Mouse (Mus musculus) forebrain, embryonic 12.5 days (tissue): ENCODE results near the gene B3galnt1. TPM values are rescaled to one million over a fixed set of nuclear protein-coding genes. Genes with fewer than 3 reads are reported as not detected.

Source experiments
- ATAC-seq: fragments of 200-750 bp; cut with Nextera tagmentation; 2 replicates; pipeline ENCODE4 v1.8.0; 2017; ENCODE audit warnings: moderate TSS enrichment; ENCODE audit not compliant: low FRiP score
- H3K27ac ChIP-seq: fragments of 300-500 bp; sonication (generic); 2 replicates; pipeline ENCODE4 v1.5.1; 2016; ENCODE audit warnings: mild to moderate bottlenecking
- H3K27me3 ChIP-seq: fragments of 300-500 bp; sonication (generic); 2 replicates; pipeline ENCODE4 v1.6.1; 2016; ENCODE audit warnings: mild to moderate bottlenecking
- H3K36me3 ChIP-seq: fragments of 300-500 bp; sonication (generic); replicated peaks from 2 replicates; pipeline ENCODE4 v1.6.1; 2016; ENCODE audit warnings: mild to moderate bottlenecking
- H3K4me1 ChIP-seq: fragments of 300-500 bp; sonication (generic); 2 replicates; pipeline ENCODE4 v1.6.1; 2016
- H3K4me2 ChIP-seq: fragments of 300-500 bp; sonication (generic); 2 replicates; pipeline ENCODE4 v1.6.1; 2016; ENCODE audit warnings: mild to moderate bottlenecking, moderate library complexity
- H3K4me3 ChIP-seq: fragments of 300-500 bp; sonication (generic); replicated peaks from 2 replicates; pipeline ENCODE4 v1.5.1; 2016; ENCODE audit warnings: mild to moderate bottlenecking
- H3K9ac ChIP-seq: fragments of 300-500 bp; sonication (generic); 2 replicates; pipeline ENCODE4 v1.6.1; 2016; ENCODE audit warnings: mild to moderate bottlenecking
- H3K9me3 ChIP-seq: fragments of 300-500 bp; sonication (generic); 2 replicates; pipeline ENCODE4 v1.6.1; 2016
- WGBS: fragments of 180-500 bp; shearing (Covaris S2); methylation state at CpG from one replicate; pipeline ENCODE4 v1.1.7; 2016; 5-methylcytosine and 5-hydroxymethylcytosine counted together
- polyA plus RNA-seq: library from polyadenylated mRNA; unstranded; fragments of >200 nt; fragmentation: Nextera tagmentation; extraction: Ambion mirVana; gene quantifications from 2 replicates; pipeline ENCODE4 v1.2.1, GENCODE M21; 2016

B3galnt1 gene
- polyA plus RNA-seq, 1 experiment from 2014 or later, result 43.8 TPM

DNA sequence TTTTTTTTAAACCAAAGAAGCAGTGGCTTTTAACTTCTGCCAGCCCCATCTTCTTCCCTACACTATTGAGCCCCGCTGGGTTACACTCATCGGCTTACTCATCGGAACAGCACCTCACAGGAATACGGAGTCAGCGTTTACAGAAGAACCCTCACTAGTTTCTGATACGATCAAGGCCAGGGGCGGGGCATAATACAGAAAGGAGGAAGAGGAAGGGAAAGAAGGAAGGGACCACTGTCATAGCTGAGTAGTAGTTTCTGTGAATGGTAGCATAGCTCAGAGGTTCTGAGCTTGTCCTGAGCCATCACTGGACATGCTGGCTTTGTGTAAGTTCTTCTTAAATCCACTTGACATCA, 38.8 kb downstream of the B3galnt1 start:
- WGBS, result 91% methylated on average over 7 of the region's 7 CpGs
- Histone ChIP-seq H3K9ac (no peak overlapping the region), H3K4me3 (no peak overlapping the region), H3K4me2 (no peak overlapping the region), H3K27ac (no peak overlapping the region), H3K4me1 (peaks cover 7% of the 10 kb centered on the region), H3K9me3 (no peaks in the 10 kb centered on the region), H3K27me3 (no peaks in the 10 kb centered on the region), H3K36me3 (no peaks in the 10 kb centered on the region)
- no peak for ATAC-seq

DNA sequence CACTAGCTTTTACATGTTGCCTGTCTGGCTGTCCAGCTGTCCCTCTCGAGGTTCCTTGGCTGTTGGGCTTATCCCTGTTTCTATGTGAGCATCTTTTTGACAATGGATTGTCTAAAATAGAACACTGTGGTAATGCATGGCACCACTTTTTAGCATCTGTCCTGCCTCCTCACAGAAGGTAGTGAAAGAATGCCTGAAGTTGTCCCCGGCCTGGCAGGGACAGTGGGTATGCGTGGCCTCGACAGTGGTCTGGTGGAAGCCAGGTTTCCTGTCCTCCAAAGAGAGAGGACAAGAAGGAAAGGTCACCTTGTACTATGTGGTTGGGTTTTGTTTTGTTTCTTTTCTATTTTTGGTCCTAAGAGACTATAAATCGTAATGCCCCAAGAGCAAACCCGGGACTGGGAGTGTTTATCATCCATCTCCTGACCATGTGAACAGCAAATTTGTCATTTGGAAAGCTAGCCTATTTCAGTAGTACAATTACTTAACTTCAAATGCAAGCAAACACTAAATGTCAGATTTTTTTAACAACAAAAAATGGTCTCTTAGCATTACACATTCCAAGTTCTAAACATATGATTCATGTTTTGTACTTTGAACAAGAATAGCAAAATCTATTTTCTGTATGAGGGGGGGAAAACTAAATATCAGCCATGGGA, 39.3 kb downstream of the B3galnt1 start:
- no peak overlapping the region for H3K9ac ChIP-seq
- WGBS, result 93% methylated on average over 6 of the region's 6 CpGs
- H3K4me3 ChIP-seq, result no peak overlapping the region
- no peaks in the 10 kb centered on the region for H3K9me3 ChIP-seq
- H3K27me3 ChIP-seq, result no peaks in the 10 kb centered on the region
- no peak overlapping the region for H3K4me2 ChIP-seq
- H3K36me3 ChIP-seq, result no peaks in the 10 kb centered on the region
- no peak overlapping the region for H3K27ac ChIP-seq
- ATAC-seq, result no peak
- H3K4me1 ChIP-seq, result peaks cover 7% of the 10 kb centered on the region

DNA sequence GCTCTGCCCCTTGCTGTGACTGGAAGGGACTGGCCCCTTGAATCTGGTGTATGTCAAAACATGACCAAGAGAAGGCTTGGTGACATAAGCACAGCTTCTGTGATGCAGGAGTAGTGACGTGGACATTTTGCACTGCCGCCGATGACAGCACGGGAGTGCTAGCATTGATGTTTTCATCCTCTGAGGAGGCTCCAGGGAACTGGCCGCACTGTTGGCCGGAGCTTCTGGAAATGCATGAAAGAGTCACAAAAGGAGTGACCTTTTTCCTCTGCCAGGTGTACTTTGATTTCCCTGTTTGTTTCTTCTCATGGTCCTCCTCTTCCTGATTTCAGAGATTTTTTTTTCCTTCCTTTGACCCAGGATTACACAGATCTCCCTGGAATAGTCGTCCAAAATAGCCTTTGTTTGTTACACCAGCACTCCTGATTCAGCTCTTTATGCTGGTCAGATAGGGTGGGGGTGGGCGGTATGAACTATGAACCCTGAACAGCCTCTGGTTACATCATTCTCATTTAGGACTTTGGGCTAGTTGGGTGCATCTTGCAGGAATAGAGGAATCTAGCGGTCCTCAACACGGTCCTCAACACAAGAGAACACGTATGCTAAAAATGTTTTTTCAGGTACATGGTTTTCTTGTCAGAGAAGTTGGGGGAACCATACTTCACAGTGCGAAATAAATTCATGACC, 42.5 kb downstream of the B3galnt1 start:
- 82% methylated on average over 12 of the region's 12 CpGs for WGBS
- no peak overlapping the region for H3K4me2 ChIP-seq
- no peaks in the 10 kb centered on the region for H3K9me3 ChIP-seq
- no peak overlapping the region for H3K27ac ChIP-seq
- H3K4me3 ChIP-seq, result no peak overlapping the region
- H3K36me3 ChIP-seq, result 0 out of 2 replicates have a peak, but pooled peaks cover 3% of the 10 kb centered on the region
- no peaks in the 10 kb centered on the region for H3K27me3 ChIP-seq
- H3K4me1 ChIP-seq, result peaks cover 5% of the 10 kb centered on the region; the same call in 1 of the 2 replicates
- no peak for ATAC-seq
- no peak overlapping the region for H3K9ac ChIP-seq

DNA sequence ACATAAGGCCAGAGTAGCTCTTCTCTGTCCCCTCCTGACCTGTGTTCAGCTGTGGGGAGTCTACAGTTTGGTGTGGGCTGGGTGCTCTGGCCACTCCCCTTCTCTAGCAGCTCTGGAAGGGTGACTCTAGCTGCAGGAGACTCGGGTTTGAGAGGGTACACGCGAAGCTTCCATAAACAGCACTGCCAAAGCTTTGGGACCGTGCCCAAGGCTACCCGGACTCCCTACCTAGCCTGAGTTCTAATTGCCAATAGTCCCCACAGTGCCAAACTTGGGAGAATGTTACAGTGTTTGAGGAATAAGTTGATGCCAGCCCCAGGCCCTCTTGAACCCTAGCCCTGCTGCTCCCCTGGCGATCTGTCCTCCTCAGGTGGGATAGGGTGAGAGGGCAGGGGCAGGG, 43.2 kb downstream of the B3galnt1 start:
- ATAC-seq, result no peak
- H3K9ac ChIP-seq, result no peak overlapping the region
- 0 out of 2 replicates have a peak, but pooled peaks cover 3% of the 10 kb centered on the region for H3K36me3 ChIP-seq
- H3K4me2 ChIP-seq, result no peak overlapping the region
- no peaks in the 10 kb centered on the region for H3K27me3 ChIP-seq
- H3K4me1 ChIP-seq, result peaks cover 5% of the 10 kb centered on the region; the same call in 1 of the 2 replicates
- H3K9me3 ChIP-seq, result no peaks in the 10 kb centered on the region
- WGBS, result 91% methylated on average over 6 of the region's 6 CpGs
- H3K27ac ChIP-seq, result no peak overlapping the region
- no peak overlapping the region for H3K4me3 ChIP-seq

DNA sequence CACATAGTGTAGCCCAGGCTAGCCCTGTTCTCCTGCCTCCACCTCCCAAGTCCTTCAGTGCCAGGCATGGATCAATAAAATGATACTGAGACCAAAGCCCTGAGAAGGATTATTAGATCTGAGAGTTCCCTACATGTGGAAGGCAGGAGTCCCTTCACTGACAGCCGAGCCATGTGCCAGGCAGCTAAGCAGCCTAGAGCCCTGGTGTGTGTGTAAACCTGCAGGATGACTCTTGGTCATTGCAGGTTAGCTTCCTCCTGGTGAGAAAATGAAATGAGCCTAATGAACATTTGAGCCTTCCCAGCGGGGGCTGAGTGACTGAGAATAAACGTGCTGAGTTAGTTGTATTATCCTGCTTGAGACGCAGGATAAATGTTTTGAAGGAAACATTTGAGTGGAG, 49.2 kb downstream of the B3galnt1 start:
- Histone ChIP-seq H3K27me3 (no peaks in the 10 kb centered on the region), H3K4me2 (no peak overlapping the region), H3K27ac (no peak overlapping the region), H3K4me3 (no peak overlapping the region), H3K9ac (no peak overlapping the region), H3K9me3 (no peaks in the 10 kb centered on the region), H3K4me1 (peaks cover 6% of the 10 kb centered on the region), H3K36me3 (peaks cover 7% of the 10 kb centered on the region; the same call in 1 of the 2 replicates)
- ATAC-seq, result no peak
- WGBS, result 75% methylated on average over 4 of the region's 4 CpGs

DNA sequence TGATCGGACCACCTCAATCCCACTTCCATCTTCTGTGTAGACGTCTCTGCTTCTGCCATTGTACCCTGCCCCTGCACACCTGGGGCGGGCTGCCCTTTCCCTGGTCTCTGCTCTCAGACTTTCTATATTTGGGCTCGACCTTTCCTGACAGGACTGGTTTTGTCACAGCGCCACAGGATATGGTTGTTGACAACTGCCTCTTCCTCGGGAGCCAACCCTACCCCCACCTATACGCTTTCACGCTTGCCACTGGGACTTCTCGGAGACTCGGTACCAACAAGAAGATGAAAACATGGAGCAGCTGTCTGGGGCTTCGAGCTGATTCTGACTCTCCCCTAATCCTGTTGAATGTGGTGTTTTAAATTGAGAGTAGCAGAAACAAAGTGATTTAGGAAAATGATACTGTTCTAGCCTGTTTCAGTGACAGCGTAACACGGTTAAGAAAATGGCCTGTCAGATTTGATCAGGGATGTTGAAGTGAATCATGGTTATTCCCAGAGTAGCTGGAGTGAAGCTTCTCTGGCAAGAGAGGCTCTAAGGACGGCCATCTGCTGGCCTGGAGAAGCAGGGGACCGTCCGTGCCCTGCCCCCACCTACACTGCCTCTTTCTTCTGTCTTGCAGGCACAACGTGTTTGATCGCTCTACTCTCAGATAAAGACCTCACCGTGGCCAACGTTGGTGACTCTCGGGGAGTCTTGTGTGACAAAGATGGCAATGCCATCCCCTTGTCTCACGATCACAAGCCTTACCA, 49.9 kb downstream of the B3galnt1 start:
- peaks cover 6% of the 10 kb centered on the region for H3K4me1 ChIP-seq
- H3K4me3 ChIP-seq, result no peak overlapping the region
- 90% methylated on average over 22 of the region's 22 CpGs for WGBS
- H3K27ac ChIP-seq, result no peak overlapping the region
- no peaks in the 10 kb centered on the region for H3K9me3 ChIP-seq
- H3K4me2 ChIP-seq, result no peak overlapping the region
- no peak for ATAC-seq
- H3K27me3 ChIP-seq, result no peaks in the 10 kb centered on the region
- H3K36me3 ChIP-seq, result peaks cover 7% of the 10 kb centered on the region; the same call in 1 of the 2 replicates
- no peak overlapping the region for H3K9ac ChIP-seq

DNA sequence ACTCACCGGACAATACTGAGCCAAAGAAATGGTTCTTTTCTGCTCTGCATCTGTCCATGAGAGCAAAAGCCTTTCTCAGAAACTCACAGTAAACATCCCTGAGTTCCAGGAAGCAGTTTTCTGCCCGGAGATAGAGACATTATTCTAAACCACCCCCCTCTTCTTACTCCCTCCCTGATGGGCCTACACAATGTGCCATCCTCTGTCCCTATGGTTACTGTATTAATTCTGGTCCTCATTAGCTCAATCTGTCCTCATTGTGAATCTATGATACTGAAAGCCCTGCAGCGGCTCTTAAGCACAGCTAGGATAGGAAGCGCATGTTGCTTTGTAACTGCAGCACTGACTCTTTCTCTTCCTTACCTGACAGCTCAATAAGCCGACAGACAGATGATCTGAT, 53.7 kb downstream of the B3galnt1 start:
- Histone ChIP-seq H3K4me3 (no peak overlapping the region), H3K9ac (no peak overlapping the region), H3K9me3 (no peaks in the 10 kb centered on the region), H3K4me1 (peaks cover 14% of the 10 kb centered on the region), H3K27me3 (no peaks in the 10 kb centered on the region), H3K27ac (no peak overlapping the region), H3K4me2 (no peak overlapping the region), H3K36me3 (peaks cover 4% of the 10 kb centered on the region; the same call in 1 of the 2 replicates)
- 65% methylated on average over 5 of the region's 5 CpGs for WGBS
- no peak for ATAC-seq

DNA sequence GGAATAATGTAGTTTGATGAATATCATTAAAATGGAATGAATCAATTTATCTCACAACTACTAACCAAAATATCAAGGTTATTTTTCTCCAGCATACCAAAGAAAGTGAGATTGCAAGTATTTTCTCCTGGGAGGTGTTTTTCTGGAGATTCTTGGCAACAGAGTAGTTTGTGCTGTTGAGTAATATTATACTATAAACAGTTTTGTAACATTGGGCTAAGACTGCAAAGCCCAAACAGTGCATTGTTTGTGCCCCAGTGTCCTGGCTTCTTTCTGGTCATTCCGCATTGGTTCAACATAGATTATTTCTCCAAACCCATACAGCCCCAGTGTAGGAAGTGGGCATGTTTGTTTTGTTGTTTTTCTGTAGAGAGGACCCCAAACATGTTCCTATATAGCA, 55.0 kb downstream of the B3galnt1 start:
- Histone ChIP-seq H3K9me3 (no peaks in the 10 kb centered on the region), H3K27me3 (no peaks in the 10 kb centered on the region), H3K4me2 (no peak overlapping the region), H3K36me3 (no peaks in the 10 kb centered on the region), H3K9ac (no peak overlapping the region), H3K4me3 (no peak overlapping the region), H3K4me1 (peaks cover 24% of the 10 kb centered on the region), H3K27ac (no peak overlapping the region)
- WGBS, result 97% methylated on average over 1 of the region's 1 CpGs
- ATAC-seq, result no peak

DNA sequence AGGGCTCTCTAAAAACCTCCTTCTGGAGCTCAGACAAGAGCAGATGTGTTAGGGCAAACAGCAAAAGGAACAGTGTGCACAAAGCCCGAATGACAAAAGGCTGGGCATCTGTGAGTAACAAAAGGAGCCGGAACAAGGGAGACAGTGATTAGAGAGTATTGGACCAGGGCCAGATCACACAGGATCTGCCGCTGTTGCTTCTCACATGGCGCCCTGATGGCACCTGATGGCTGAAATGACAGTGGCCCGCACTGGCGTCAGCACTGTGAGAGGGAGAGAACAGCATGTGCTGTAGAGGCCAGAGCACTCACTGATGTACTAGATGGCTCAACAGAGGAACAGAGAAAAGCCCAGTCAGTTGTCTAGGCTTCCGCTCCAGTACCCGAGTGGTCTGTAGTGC, 55.8 kb downstream of the B3galnt1 start:
- H3K27me3 ChIP-seq, result 0 out of 2 replicates have a peak, but pooled peaks cover 4% of the 10 kb centered on the region
- H3K4me3 ChIP-seq, result no peak overlapping the region
- H3K9ac ChIP-seq, result no peak overlapping the region
- 0 out of 2 replicates have a peak overlapping the region, but pooled peaks have one; percentile 31 for H3K27ac ChIP-seq
- 0 out of 2 replicates have a peak, but pooled peaks have one; percentile 42 for ATAC-seq
- H3K36me3 ChIP-seq, result no peaks in the 10 kb centered on the region
- peaks cover 24% of the 10 kb centered on the region for H3K4me1 ChIP-seq
- no peak overlapping the region for H3K4me2 ChIP-seq
- 60% methylated on average over 8 of the region's 8 CpGs for WGBS
- H3K9me3 ChIP-seq, result no peaks in the 10 kb centered on the region

DNA sequence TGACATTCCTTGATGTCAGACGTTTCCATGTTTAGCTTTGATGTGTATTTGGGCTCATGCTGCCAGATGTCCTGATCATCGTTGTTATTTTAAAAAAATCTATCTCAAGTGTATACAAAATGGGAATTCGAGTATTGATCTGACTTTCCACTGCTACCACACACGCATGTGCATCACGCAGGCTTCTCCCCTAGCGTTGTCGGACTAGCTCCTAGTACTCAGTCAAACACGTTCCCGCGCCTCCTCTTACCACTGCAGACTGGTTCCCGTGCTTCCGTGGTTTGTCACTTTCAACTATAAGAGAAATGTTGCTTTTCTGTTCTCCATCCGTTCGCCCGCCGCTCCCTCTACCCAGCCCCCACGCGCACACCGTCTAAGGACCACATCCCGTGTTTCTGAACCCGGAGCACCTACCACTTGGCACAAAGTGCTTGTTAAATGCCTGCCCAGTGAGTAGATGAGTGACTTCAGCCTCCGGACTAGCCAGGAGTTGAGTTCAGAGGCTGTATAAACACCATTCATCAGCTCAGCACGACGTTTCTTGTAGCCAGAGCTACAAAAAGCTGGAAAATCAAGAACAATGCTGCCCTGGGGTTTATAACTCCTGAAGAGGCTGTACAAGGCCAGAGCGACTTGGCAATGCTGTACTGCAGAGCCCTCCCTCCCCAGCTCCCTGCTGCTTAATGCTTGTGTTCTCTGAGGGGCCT, 62.7 kb downstream of the B3galnt1 start:
- H3K9ac ChIP-seq, result no peak overlapping the region
- H3K4me1 ChIP-seq, result peaks cover 36% of the 10 kb centered on the region
- ATAC-seq, result peak; percentile 44; the same call in 1 of the 2 replicates
- H3K9me3 ChIP-seq, result no peaks in the 10 kb centered on the region
- no peaks in the 10 kb centered on the region for H3K36me3 ChIP-seq
- 0 out of 2 replicates have a peak, but pooled peaks cover 5% of the 10 kb centered on the region for H3K27me3 ChIP-seq
- H3K4me3 ChIP-seq, result no peak overlapping the region
- 46% methylated on average over 25 of the region's 25 CpGs for WGBS
- peak overlapping the region; percentile 68 for H3K27ac ChIP-seq
- peak overlapping the region; percentile 22 for H3K4me2 ChIP-seq

DNA sequence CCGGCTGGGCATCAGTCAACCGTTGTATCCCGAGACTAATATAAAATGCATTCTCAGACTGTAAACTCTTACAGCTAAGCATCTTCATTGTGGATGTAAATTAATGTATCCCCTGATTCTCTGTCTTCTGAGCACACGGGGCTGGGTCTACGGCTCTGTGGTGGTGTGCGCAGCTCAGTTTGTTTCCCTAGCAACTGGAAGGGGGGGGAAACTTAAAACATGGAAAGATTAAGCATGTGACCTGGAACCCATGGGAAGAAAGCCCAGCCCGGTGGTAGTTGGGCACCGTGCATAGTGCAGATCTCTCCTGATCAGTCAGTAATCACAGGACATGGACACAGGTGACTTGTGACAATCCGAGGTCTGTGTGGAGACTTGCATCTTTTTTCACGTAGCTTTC, 63.3 kb downstream of the B3galnt1 start:
- no peak overlapping the region for H3K4me2 ChIP-seq
- no peak overlapping the region for H3K9ac ChIP-seq
- no peak overlapping the region for H3K27ac ChIP-seq
- ATAC-seq, result peak; percentile 55
- peaks cover 36% of the 10 kb centered on the region for H3K4me1 ChIP-seq
- H3K4me3 ChIP-seq, result no peak overlapping the region
- 0 out of 2 replicates have a peak, but pooled peaks cover 5% of the 10 kb centered on the region for H3K27me3 ChIP-seq
- WGBS, result 69% methylated on average over 10 of the region's 10 CpGs
- H3K36me3 ChIP-seq, result no peaks in the 10 kb centered on the region
- H3K9me3 ChIP-seq, result no peaks in the 10 kb centered on the region

DNA sequence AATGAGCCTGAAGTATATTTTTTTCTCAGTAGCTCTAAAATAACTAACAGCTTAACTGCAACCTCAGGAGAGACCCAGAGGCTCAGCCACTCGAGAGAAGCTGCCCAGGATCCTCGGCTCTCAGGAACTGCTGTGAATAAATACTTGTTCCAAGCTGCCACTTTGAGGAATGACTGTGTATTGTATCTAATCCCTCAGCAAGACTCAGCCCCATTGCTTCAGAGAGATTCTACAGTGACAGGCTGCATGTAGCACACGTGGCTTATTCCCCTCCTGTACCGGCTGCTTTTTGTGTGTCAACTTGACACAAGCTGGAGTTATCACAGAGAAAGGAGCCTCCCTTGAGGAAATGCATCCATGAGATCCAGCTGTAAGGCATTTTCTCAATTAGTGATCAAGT, 66.1 kb downstream of the B3galnt1 start:
- no peaks in the 10 kb centered on the region for H3K36me3 ChIP-seq
- no peak overlapping the region for H3K4me3 ChIP-seq
- H3K4me1 ChIP-seq, result peaks cover 26% of the 10 kb centered on the region
- ATAC-seq, result no peak
- H3K9ac ChIP-seq, result no peak overlapping the region
- H3K9me3 ChIP-seq, result no peaks in the 10 kb centered on the region
- H3K27me3 ChIP-seq, result no peaks in the 10 kb centered on the region
- H3K4me2 ChIP-seq, result no peak overlapping the region
- H3K27ac ChIP-seq, result no peak overlapping the region
- WGBS, result 74% methylated on average over 4 of the region's 4 CpGs
